Mouse (Mus musculus) adrenal gland, postnatal 25 days (tissue): ENCODE results near the gene Rgs3. TPM values are rescaled to one million over a fixed set of nuclear protein-coding genes. Genes with fewer than 3 reads are reported as not detected.
A peak's percentile ranks its signal among the peaks of the same experiment; 100 is the strongest.

Source experiments
- DNase-seq: peaks from one replicate; pipeline ENCODE4 v3.0.0; 2021; ENCODE audit warnings: mixed read lengths
- total RNA-seq: library from RNA; stranded (reverse); gene quantifications from 2 replicates; pipeline ENCODE4 v1.2.3, GENCODE M21; 2021

The Rgs3 gene
- total RNA-seq, 1 experiment from 2014 or later, result 31.5 TPM

- DNase-seq, result peak; percentile 77
These were observed 46.9 kb downstream of the Rgs3 start for GRCm38 (mm10) chr4:62606542-62606882.

- no peak for DNase-seq
These were observed 47.3 kb downstream of the Rgs3 start for GRCm38 (mm10) chr4:62606905-62607304.

DNA sequence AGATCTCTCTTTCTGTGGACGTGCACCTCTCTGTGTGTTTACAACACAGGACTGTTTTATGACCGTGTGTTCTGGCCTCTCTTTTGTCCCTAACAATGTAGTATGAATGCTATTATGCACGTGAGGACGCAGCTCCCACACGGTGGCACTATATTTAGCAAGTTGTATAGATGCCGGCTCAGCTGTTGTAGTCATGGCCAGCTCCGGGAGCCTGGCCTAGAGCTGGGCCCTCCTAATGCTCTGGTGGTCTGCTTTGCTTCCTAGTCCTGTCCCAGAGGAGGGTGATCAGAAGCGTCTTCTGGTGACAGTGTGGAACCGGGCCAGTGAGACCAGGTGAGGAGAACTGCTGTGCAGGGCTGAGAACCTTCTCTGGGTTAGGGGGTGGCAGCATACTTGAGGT lies 47.7 kb downstream of the Rgs3 start:
- DNase-seq, result no peak

- DNase-seq, result no peak
These were observed 48.2 kb downstream of the Rgs3 start for GRCm38 (mm10) chr4:62607805-62608204.

DNA sequence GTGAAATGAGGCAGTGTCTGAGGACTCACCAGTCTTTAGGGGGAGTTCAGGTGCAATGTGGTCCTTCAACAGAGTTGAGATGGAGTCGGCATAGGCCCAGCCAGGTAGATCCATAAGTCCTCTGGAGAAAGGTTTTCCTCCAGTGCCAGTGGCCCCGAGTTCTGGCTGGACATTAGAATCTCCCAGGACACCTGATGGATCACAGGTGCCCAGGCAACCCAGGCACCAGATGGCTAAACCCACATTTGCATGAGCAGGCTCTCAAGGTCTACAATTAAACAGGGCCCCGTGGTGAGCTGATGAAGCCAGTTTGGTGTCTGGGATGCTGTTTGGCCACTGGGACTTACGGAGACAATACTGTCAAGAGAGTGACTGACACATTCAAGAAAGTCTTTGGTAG lies 49.7 kb downstream of the Rgs3 start:
- DNase-seq, result no peak

DNA sequence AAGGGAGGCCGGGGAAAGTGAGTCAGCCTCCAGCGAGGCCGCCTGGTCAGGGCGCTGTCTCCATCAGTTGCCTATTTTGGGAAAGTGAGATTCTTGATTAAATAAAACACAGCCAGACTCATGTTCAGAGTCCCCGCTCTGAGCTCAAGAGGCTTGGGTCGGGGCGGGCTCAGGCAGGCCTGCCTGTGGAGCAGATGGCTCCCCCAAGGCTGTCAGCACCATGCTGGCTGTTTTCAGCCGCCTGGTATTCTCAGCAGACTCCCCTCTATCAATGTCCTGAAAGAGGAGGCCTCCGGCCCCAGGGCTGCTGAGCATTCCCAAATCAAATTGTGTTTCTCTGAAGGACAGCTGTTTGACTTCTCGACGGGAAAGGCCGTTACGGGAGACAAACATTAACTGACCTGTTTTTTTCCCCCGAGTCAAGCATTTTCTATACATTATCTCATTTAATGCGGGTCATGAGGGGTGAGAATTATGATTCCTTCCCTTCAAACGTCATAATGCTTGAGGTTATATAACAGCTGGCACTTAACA lies 50.6 kb downstream of the Rgs3 start:
- DNase-seq, result no peak

DNA sequence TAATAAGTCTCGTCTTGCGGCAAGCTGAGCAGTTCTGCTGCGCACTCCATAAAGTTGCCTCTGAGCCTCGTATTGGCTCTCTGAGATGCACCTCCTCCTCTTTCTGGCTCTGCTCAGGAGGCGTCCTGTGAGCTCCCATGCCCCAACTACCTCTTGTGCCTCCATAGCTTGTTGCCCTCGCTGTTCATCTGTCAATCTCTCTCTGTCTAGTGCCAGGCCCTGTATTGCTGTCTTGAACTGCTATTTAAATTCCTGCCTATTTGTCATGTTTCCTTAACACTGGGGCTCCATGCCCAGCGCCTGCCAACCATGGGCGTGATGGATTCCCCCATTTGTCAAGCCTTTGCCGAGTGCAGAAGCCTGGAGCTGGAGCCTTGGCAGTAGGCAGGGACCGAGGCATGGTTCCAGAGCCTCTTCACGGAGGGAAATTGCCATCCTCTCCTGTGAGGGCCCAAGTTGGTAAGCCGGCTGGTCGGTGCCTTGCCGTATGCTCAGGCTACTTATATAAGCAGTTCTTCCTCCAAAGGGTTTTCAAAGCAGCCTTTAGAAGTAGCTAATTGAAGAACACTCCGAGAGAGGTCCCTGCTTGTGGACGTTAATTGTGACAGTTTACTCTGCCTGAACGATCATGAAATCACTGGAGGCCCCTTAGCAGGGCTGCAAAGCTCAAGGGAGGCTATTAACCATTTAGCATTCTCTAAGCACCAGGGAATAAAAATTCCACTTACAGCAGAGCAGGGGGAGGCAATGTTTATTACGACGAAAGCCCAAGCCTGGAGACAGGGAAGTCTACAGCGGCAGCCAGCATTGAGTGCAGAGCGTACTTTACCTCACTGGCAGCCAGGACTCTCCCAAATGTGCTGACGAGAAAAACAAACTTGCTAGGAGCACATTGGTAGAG lies 53.2 kb downstream of the Rgs3 start:
- peak; percentile 75 for DNase-seq

GRCm38 (mm10) chr4:62613646-62614365 lies 54.2 kb downstream of the Rgs3 start:
- DNase-seq, result no peak

DNA sequence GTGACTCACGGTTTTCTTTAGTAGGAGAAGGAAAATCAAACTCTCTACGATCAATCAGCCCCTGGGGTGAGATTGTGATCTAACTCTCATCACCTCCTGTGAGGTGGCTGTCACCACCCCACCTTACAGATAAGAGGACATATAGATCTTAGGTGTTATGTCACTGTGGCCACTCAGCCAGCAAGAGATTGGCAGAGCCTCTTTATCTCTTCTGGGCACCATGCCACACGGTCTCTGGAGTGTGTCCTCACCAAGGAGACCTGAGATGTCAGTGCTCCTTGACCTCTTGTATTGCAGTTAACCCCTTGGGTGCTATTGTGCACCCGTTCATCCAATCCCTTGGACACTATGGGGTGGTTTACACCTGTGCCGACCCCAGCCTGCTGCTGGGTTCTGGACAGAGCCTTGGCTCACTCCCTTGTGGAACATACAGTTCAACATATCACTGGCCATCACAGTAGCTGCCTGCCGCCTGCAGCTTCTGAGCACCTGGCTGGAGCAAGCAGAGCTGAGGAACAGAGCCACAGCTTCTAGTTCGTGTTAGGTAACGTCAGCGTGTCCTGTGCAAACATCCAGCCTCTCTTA lies 58.3 kb downstream of the Rgs3 start:
- DNase-seq, result no peak

GRCm38 (mm10) chr4:62619232-62619964 lies 59.8 kb downstream of the Rgs3 start:
- DNase-seq, result peak; percentile 47

DNA sequence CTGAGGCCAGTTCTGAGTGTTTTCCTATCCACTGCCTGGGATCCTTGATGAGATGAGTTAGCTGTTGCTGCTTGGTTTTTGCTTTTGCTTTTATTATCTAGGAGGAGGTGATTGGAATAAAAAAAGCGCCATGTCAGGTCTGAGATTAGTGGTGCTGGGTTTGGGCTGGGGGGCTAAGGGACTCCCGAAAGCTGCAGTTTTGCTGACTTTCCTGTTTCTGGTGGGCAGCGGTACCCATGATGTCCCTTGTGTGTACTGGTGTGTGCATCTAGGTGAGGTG lies 60.3 kb downstream of the Rgs3 start:
- DNase-seq, result no peak

- no peak for DNase-seq
These were observed 61.5 kb downstream of the Rgs3 start for GRCm38 (mm10) chr4:62621151-62621550.

GRCm38 (mm10) chr4:62621880-62622675 lies 62.4 kb downstream of the Rgs3 start:
- DNase-seq, result no peak

DNA sequence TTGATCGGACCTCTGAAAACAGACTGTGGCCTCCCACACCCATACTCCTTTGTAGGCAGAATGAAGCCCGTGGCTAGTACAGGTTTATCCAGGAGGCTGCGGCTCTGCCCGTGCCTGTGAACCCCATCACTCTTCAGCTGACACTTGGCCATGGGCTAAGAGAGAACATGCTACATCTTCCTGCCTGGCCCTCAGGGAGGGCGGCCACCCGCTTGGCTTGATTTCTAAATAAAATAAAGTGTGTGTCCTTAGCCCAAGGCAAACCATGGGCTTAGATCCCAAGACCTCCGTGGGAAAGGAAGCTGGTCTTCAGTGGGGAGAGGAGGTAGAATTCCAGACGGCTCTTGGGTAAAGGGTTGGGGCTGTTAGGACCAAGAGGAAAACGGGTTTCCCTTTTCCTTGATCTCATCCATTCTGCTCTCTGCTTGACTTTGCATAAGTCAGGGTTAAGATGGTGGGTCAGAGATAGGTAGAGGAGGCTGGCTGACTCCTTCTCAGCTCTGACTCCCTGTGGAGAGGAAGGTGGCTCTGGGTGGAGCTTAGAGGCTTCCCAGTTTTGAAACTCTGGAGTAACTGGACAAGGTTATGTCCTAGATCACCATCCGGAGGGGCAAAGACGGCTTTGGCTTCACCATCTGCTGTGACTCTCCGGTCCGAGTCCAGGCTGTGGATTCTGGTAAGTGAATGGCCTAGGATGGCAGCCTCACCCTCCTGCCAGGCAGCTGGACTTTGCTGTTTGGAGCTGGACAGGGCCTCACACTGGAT lies 63.8 kb downstream of the Rgs3 start:
- DNase-seq, result no peak

- no peak for DNase-seq
These were observed 65.2 kb downstream of the Rgs3 start for GRCm38 (mm10) chr4:62624679-62625450.

DNA sequence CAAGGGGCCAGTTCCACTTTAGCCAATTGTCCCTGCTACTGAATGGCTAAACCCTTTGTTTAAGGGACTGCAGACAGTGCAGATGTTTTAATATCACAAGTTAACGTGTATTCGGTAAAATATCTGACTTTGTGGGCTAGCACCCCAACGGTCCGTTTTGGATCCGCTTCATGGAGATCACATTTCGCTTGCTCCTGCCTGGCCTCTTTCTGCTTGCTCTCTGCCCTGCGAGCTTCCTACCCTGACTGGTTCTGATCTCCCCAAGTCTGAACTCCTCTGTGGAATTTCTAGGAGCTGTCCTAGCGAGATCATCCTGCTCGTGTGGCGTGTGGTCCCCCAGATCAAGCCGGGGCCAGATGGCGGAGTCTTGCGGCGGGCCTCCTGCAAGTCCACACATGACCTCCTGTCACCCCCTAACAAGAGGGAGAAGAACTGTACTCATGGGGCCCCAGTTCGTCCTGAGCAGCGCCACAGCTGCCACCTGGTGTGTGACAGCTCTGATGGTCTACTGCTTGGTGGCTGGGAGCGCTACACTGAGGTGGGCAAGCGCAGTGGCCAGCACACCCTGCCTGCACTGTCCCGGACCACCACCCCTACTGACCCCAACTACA lies 65.9 kb downstream of the Rgs3 start:
- no peak for DNase-seq

GRCm38 (mm10) chr4:62626228-62627026 lies 66.8 kb downstream of the Rgs3 start:
- no peak for DNase-seq

- DNase-seq, result no peak
These were observed 67.7 kb downstream of the Rgs3 start for GRCm38 (mm10) chr4:62627331-62627730.

DNA sequence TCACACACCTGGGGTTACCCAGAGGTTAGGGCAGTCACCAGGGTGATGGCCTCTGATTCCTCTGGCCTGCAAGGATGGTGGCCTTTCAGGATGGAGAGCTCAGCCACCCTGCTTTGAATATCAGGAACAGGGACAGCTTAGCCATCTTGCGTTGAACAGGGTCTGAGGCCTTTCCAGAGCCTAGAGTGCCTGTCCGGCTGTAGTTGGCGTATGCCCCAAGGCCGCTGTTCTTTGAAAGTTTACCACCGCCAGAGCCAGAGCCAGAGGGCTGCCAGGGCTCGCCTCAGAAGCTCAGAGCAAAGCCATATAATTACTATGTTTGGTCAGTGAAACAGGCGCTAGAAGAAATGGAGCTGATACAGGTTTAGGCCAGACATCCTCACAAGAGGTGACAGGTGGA lies 68.9 kb downstream of the Rgs3 start:
- peak; percentile 52 for DNase-seq
